Mouse (Mus musculus) bone marrow, adult 2 months (tissue): ENCODE results near the gene Prom2. TPM values are rescaled to one million over a fixed set of nuclear protein-coding genes. Genes with fewer than 3 reads are reported as not detected.
A peak's percentile ranks its signal among the peaks of the same experiment; 100 is the strongest.

Experiments used
- H3K27ac ChIP-seq: fragments of 200-500 bp; 2 replicates; pipeline ENCODE4 v1.5.1; 2012; ENCODE audit warnings: low read depth, mild to moderate bottlenecking, control low read depth, inconsistent platforms, low read length; ENCODE audit not compliant: control insufficient read depth, poor library complexity, insufficient read depth
- H3K4me1 ChIP-seq: fragments of 200-500 bp; 2 replicates; pipeline ENCODE4 v1.6.1; 2011; ENCODE audit warnings: low read length; ENCODE audit not compliant: control insufficient read depth, insufficient read depth
- H3K4me3 ChIP-seq: fragments of 200-500 bp; replicated peaks from 2 replicates; pipeline ENCODE3; 2011; ENCODE audit warnings: mild to moderate bottlenecking, low read depth, low read length, control low read depth; ENCODE audit not compliant: control insufficient read depth
- CTCF ChIP-seq: fragments of 200-500 bp; IDR thresholded peaks from 2 replicates; pipeline ENCODE4 v1.5.1; 2011; ENCODE audit warnings: low read length, control low read depth; ENCODE audit not compliant: control insufficient read depth, insufficient read depth
- POLR2A ChIP-seq: fragments of 200-500 bp; IDR thresholded peaks from 2 replicates; pipeline ENCODE4 v1.6.1; 2011; ENCODE audit warnings: low read depth, mild to moderate bottlenecking, control low read depth, low read length, borderline replicate concordance; ENCODE audit not compliant: control insufficient read depth
- WGBS: fragments of 180-500 bp; shearing (Covaris S2); methylation state at CpG from one replicate; pipeline ENCODE4 v1.1.7; 2018; 5-methylcytosine and 5-hydroxymethylcytosine counted together
- polyA plus RNA-seq: library from polyadenylated mRNA; stranded (reverse); fragments of >200 nt; gene quantifications from 2 replicates; pipeline ENCODE4 v1.2.4, GENCODE M21; 2011; ENCODE audit warnings: low replicate concordance; ENCODE audit not compliant: missing spikeins, insufficient read depth, insufficient read length

Prom2 gene
- polyA plus RNA-seq, 1 experiment, result not detected

- WGBS, result 13% methylated on average over 18 of the region's 18 CpGs
- no peak overlapping the region for H3K4me3 ChIP-seq
- TF ChIP-seq CTCF (peak; percentile 75), POLR2A (no peak)
- no peaks in the 10 kb centered on the region for H3K4me1 ChIP-seq
- H3K27ac ChIP-seq, result no peak overlapping the region
Observed at GRCm38 (mm10) chr2:127559070-127559966, 18.1 kb upstream of the Prom2 start.

- TF ChIP-seq POLR2A (no peak), CTCF (no peak)
- no peak overlapping the region for H3K4me3 ChIP-seq
- 69% methylated on average over 5 of the region's 5 CpGs for WGBS
- H3K27ac ChIP-seq, result no peak overlapping the region
- no peaks in the 10 kb centered on the region for H3K4me1 ChIP-seq
Observed at GRCm38 (mm10) chr2:127551078-127551477, 9.8 kb upstream of the Prom2 start.

GRCm38 (mm10) chr2:127550446-127550845, 9.2 kb upstream of the Prom2 start:
- no peak overlapping the region for H3K4me3 ChIP-seq
- H3K27ac ChIP-seq, result no peak overlapping the region
- WGBS, result 57% methylated on average over 1 of the region's 1 CpGs

DNA sequence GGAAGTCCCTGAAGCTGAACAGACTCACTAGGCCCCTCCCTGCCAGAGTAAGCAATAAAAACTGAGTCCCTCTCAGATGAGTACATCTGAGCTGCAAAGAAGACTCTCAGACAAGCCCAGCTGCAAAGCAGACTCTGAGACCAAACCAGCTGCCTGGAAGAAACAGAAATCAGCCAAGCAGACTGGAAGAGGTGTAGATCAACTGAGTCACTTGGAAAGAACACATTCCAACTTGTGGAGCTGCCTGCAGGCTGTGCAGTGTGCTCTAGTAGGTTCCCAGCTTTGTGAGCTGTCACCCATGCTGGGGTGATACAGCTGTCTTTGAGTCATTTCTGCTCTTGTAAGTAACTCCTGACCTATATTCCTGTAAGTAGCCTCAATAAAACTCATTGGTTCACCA, 8.4 kb upstream of the Prom2 start:
- Histone ChIP-seq H3K27ac (no peak overlapping the region), H3K4me1 (no peaks in the 10 kb centered on the region), H3K4me3 (no peak overlapping the region)
- TF ChIP-seq CTCF (no peak), POLR2A (no peak)

More at GRCm38 (mm10) chr2:127550446-127550845, 9.2 kb upstream of the Prom2 start:
- TF ChIP-seq POLR2A, result no peak
- TF ChIP-seq CTCF, result no peak
- no peaks in the 10 kb centered on the region for H3K4me1 ChIP-seq

GRCm38 (mm10) chr2:127548342-127549074, 7.2 kb upstream of the Prom2 start:
- 72% methylated on average over 5 of the region's 5 CpGs for WGBS
- Histone ChIP-seq H3K4me3 (no peak overlapping the region), H3K4me1 (no peaks in the 10 kb centered on the region), H3K27ac (no peak overlapping the region)
- no peak for TF ChIP-seq CTCF

GRCm38 (mm10) chr2:127541697-127542096, 430 bp upstream of the Prom2 start:
- 83% methylated on average over 2 of the region's 2 CpGs for WGBS
- Histone ChIP-seq H3K4me3 (no peak overlapping the region), H3K4me1 (no peaks in the 10 kb centered on the region), H3K27ac (no peak overlapping the region)
- TF ChIP-seq POLR2A, result no peak
- no peak for TF ChIP-seq CTCF

GRCm38 (mm10) chr2:127539494-127539893, 1.8 kb downstream of the Prom2 start:
- TF ChIP-seq CTCF (peak; percentile 37; the same call in 1 of the 2 replicates), POLR2A (no peak)
- Histone ChIP-seq H3K27ac (no peak overlapping the region), H3K4me1 (no peaks in the 10 kb centered on the region), H3K4me3 (no peak overlapping the region)
- WGBS, result 49% methylated on average over 4 of the region's 4 CpGs

DNA sequence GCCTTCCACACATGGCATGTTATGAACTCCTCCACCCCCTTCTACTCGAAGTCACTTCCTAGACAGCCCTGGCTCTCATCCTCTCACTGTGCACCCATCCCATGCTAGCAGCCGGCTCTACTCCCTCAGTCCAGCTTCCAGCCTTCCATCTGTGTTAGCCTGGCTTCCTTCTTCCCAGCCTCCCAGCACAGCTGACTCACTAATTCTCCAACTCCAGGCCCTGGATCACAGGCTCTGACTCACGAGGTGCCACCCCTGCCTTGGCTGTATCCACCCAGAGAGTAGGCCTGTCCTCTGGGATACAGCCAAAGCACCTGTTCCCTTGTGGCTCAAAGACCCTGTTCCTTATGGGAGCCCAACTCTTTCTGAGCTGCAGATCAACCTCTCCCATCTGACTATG, 3.7 kb downstream of the Prom2 start:
- no peak for TF ChIP-seq POLR2A
- Histone ChIP-seq H3K4me1 (no peaks in the 10 kb centered on the region), H3K4me3 (no peak overlapping the region), H3K27ac (no peak overlapping the region)
- WGBS, result 64% methylated on average over 3 of the region's 3 CpGs

DNA sequence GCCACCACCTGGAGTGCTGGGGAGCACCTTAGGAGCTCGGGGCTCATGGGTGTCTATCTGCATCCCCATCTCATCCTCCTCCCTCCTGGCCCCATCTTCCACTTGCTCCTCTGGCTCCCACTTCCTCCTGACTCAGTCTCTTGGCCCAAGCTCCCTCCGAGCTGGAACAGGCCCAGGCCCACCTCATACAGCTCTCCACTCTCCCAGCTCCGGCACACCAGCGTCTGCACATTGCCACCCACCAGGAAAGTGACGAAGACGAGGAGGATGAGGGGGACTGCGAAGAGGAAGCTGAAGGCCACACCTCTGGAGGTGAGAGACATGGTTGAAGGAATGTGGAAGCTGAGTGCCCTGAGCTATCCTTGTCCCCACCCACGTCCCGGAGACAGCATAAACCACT, 5.9 kb downstream of the Prom2 start:
- WGBS, result 70% methylated on average over 9 of the region's 9 CpGs
- H3K4me1 ChIP-seq, result no peaks in the 10 kb centered on the region
- no peak overlapping the region for H3K4me3 ChIP-seq
- no peak for TF ChIP-seq CTCF
- no peak for TF ChIP-seq POLR2A
- H3K27ac ChIP-seq, result no peak overlapping the region
